Mouse (Mus musculus) thymus, adult 2 months (tissue): ENCODE measurements around the gene Rab11fip4.

Experiments
- CTCF ChIP-seq: fragments of 200-500 bp; IDR thresholded peaks from 2 replicates; pipeline ENCODE4 v1.5.1; 2012; ENCODE audit warnings: mild to moderate bottlenecking, control low read depth, low read length, moderate library complexity, borderline replicate concordance; ENCODE audit not compliant: control insufficient read depth, poor library complexity, insufficient read depth; ENCODE audit errors: extremely low read depth
- POLR2A ChIP-seq: fragments of 200-500 bp; IDR thresholded peaks from 2 replicates; pipeline ENCODE4 v1.6.1; 2012; ENCODE audit warnings: mild to moderate bottlenecking, low read length, control low read depth, moderate library complexity; ENCODE audit not compliant: control insufficient read depth, poor library complexity, insufficient read depth; ENCODE audit errors: extremely low read depth

- TF ChIP-seq CTCF (no peak), POLR2A (no peak)
Measured at GRCm38 (mm10) chr11:79623029-79623428, 32.0 kb downstream of the Rab11fip4 start.
